Mouse (Mus musculus) urinary bladder, postnatal 10 days (tissue): ENCODE measurements around the gene Usp8.

Experiments used
- DNase-seq: peaks from one replicate; pipeline ENCODE4 v3.0.0; 2022; ENCODE audit warnings: low spot score

Gene Usp8

DNA sequence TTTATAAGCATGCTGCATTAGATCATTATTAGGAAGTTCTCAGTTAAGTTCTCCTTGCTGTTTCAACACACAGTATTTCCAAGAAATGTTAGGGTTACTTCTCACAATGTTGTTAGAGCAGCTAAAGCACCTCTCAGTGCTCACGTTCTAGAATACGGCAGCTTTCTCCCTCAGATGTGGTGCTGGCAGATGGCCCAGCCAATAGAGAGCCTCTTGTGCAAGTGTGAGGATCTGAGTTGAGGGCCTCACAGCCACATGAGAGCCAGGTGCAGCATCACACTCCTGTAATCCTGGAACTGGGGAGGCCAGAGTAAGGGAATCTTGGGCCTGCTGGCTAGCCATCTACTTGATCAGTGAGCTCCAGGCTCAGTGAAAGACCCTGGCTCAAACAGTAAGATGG, 33.2 kb downstream of the Usp8 start:
- DNase-seq: no peak

DNA sequence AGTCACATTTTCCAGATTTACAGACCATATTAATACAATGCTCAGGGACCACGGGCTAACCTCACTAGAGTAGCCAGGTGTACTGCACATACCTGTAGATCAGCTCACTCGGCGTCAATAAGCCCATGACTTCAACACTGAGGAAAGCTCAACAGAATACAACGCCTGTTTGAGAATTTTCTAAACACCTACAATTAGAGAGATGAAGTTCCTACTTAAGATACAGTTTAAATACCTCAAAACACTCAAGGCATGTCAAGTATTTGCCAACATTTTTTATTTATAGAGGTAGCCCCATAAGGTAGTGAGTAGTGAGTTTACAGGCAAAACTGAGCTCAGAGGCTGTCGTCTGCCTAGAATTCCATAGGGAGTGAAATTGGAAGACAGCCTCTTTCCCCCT, 36.3 kb downstream of the Usp8 start:
- DNase-seq: no peak

GRCm38 (mm10) chr2:126755664-126756063, 48.5 kb downstream of the Usp8 start:
- DNase-seq: no peak

DNA sequence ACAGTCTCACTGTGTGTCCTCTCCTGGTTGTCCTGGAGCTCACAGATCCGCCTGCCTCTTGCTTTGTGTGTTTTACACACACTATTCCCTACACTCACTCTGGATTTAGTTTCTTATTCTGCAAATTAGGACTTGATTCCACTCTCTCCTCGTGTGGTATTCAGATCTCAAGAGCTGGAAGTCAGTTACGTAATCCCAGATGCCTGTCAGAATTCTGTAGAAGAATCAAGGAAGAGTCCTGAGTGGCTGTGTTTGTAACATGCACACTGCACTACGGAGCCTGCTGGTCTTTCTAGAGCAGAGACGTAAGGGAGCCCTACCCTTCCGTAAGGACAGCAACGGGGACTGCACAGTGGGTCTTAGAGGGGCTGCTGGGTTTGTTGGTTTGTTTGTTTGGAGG, 52.2 kb downstream of the Usp8 start:
- DNase-seq: no peak

- no peak for DNase-seq
Measured at GRCm38 (mm10) chr2:126765867-126766582, 58.9 kb downstream of the Usp8 start.

DNA sequence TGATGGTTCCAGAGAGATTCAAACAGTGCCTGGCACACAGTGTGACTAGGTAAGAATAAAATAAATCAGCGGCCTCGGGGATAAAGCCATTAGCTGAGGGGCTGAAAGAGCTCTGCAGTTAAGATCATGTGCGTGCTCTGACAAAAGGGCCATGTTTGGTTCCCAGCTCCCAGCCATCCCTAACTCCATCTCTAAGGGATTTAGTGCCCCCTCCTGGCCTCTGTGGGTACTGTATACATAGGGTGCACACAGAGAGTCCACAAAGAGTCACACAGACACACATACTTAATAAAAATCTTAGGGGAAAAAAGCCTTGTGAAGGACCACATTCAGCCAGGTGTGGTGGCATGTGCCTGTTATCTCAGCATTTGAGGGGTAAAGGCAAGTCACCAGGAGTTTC, 60.5 kb downstream of the Usp8 start:
- DNase-seq: no peak

- DNase-seq: no peak
Measured at GRCm38 (mm10) chr2:126768194-126768593, 61.1 kb downstream of the Usp8 start.

DNA sequence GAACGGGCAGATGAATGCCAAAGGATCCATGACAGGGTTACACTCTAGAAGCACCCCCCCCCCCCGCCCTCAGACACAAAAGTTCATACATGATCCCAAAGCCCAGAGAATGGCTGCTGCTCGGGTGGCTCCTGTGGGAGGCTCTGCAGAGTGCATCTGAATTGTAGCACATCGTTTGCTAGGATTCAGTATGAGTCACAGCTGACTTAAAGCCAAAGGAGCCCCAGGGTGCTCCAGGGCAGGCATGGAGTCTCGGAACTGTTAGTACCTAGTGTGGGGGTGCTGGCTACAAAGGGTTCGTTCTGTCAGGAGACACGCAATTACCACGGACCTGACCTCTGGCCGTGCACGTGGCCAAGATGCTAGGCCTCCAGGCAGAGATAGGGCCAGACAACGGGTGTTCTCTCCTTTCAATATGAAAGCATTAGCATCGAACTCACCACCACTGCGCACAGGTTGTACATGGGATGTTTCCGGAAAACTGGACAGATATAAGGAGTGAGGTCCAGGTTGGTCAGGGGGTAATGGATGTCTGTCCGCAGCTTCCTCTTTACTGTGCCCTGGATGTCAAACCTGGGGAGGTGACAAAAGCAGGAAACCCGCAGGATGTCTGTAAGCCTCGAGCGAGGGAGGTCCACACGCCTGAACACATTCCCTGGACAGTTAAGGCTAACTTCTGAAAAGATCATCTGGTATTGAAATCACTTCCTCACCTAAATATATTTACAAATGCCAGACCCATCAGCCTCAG, 62.5 kb downstream of the Usp8 start:
- DNase-seq: no peak

- no peak for DNase-seq
Measured at GRCm38 (mm10) chr2:126772217-126772616, 65.1 kb downstream of the Usp8 start.

- no peak for DNase-seq
Measured at GRCm38 (mm10) chr2:126775951-126776350, 68.8 kb downstream of the Usp8 start.

- DNase-seq: no peak
Measured at GRCm38 (mm10) chr2:126776416-126776815, 69.3 kb downstream of the Usp8 start.

GRCm38 (mm10) chr2:126778806-126779205, 71.7 kb downstream of the Usp8 start:
- DNase-seq: no peak

GRCm38 (mm10) chr2:126780286-126780685, 73.2 kb downstream of the Usp8 start:
- DNase-seq: no peak

- DNase-seq: no peak
Measured at GRCm38 (mm10) chr2:126781478-126781877, 74.3 kb downstream of the Usp8 start.

DNA sequence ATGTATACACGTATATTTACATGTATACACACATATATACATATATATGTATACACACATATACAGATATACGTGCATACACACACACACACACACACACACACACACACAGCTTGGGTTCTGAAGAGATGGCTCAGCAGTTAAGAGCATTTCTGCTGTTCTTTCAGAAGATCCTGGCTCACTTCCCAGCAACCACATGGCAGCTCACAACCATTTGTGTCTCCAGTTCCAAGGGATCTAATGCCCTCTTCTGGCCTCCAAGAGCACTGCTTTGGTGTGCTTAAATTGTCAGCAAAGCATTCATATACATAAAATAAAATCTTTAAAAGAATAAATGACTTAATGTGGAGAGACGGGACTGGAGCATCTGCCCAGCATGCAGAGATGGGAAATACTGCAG, 75.3 kb downstream of the Usp8 start:
- no peak for DNase-seq

GRCm38 (mm10) chr2:126783370-126783769, 76.2 kb downstream of the Usp8 start, which contains the start of gene Usp50:
Gene Usp50, minus strand, starts transcription at chr2:126783470.
- no peak for DNase-seq

GRCm38 (mm10) chr2:126787721-126788342, 80.7 kb downstream of the Usp8 start:
- no peak for DNase-seq

DNA sequence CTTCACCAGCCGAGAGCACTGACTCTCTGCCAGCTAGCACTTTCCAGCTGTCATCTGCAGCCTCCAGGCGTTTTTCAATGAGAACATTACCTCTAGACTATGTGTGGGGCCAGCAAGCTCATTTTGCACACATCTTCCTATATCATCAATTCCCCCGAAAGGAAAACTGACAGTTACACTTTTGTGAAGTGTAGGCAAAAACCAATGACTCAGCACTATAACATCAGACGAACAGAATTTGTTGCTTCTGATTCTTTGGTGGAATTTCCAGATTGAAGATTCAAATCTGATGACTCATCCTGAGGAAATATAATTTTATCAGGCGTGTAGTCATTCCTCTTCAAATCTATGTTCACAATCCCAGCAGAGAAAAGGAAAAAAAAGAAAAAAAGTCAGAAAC, 85.5 kb downstream of the Usp8 start:
- no peak for DNase-seq

DNA sequence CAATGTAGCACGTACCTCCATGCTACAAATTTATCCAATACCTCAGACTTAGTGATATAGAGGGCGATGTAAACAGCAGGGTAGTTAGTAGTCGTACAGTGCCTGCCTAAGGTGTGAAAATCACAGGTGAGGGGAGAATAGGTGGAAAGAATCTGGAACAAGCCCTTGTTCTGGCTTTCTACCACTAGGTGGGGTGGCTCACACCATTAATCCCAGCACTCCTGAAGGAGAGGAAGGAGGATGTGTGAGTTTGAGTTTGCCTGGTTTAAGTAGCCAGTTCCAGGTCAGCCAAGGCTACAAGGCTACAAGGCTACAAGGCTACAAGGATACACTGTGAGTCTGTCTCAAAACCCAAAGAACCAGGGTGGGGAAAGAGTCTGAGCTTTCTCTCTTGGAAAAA, 88.6 kb downstream of the Usp8 start:
- no peak for DNase-seq

DNA sequence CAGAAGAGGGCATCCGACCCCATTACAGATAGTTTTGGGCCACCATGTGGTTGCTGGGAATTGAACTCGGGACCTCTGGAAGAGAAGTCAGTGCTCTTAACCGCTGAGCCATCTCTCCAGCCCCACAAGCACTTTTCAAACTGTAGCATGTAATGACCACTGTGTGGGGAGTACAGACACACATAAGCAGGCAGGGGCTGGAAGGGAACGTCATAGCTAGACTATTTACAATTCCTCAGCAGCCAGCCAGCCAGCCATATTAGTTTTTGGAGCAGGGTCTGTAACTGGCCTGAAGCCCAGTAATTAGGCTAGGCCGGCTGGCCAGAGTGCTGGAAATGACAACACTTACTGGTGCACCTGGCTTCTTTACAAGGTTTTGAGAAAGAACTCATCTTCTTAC, 91.3 kb downstream of the Usp8 start:
- no peak for DNase-seq

DNA sequence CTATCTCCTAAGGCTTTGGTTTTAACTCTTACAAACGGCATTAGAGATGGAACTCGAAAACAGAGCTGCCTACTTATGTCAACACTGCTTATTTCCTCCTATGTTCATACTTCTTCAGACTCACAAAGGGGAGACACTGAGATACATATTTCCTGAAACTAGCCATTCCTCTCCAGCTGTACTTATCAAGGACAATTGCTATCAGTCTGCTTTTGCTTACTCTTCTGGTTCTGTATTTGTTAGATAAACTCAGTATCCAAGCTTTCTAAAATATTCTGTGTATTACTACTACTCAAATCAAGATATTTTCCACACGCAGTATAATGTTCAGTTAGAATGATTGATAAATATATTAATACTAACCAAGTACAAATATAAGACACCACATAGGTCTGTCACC, 94.9 kb downstream of the Usp8 start:
- DNase-seq: no peak
